Mouse (Mus musculus) heart, postnatal 14 days (tissue): ENCODE measurements at regions not wholly inside any gene's neighbourhood (a gene's known extent, or its start where the extent isn't known, plus 50 kb on each side); places are given as distances from the start of the nearest gene placed in this dataset.

Experiments
- DNase-seq, 2 experiments: peaks; one replicate each; pipeline ENCODE4 v3.0.0; 2021 to 2022
- intact Hi-C: fragments of 180-260 bp; cut with DNase I; formaldehyde crosslinking; loops from one replicate; pipeline ENCODE4 v1.15.1; 2025

- intact Hi-C loops: no loop called here
- no peak for DNase-seq
Measured at GRCm38 (mm10) chr9:79317411-79317810, 401.2 kb downstream of the Col12a1 start.

DNA sequence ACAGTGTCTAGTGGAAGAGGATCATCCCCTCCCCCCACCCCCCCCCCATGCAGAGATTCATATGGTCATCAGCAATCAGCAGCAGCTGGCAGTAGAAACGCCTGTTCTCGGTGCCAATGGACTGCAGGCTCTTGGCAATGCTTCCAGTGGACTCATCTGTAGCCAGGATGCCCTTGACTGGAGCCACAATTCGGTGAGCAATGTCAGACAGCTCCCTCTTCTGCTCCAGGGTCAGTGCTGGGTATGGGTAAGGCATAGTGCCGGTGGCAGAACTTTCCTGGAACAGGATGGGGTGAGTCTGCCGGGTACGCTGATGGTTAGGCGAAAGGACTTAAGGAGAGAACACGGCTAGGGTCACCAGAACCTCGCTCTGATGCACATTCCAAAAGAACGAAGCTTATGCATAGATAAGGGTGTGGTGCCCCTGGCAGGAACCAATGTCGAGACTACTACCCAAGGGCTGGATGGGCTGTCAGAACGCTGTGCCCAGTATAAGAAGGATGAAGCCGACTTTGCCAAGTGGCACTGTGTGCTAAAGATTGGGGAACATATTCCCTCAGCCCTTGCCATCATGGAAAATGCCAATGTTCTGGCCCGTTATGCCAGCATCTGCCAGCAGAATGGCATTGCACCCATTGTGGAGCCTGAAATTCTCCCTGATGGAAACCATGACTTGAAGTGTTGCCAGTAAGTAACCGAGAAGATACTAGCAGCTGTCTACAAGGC, 372.1 kb downstream of the Col12a1 start:
- intact Hi-C loops: no loop called here
- DNase-seq: peak; percentile 5 to 45

- intact Hi-C loops: no loop called here
Measured at GRCm38 (mm10) chr9:79392020-79392419, 326.6 kb downstream of the Col12a1 start.

DNA sequence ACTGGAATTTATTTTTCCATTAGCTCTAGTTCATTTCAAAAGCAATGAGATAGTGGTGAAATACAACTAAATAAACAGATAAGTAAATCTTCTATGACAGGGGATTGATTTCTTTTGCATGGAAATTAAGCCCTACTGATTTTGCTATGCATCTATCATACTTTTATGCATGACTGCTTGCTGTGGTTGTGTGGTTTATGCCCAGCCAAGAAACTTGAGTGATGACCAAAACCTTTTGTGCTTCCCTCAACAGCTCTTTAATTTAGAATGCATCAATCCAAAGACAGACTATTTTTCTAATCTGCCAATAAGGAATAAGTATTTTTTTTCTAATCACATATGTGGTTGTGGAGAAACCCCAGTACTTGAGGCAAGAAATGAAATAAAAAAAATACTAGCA, 303.6 kb downstream of the Col12a1 start:
- intact Hi-C loops: no loop called here
- no peak for DNase-seq

More at GRCm38 (mm10) chr9:79392020-79392419, 326.6 kb downstream of the Col12a1 start:
- no peak for DNase-seq

- intact Hi-C loops: no loop called here
- no peak for DNase-seq
Measured at GRCm38 (mm10) chr9:79430417-79430816, 288.2 kb downstream of the Col12a1 start.

DNA sequence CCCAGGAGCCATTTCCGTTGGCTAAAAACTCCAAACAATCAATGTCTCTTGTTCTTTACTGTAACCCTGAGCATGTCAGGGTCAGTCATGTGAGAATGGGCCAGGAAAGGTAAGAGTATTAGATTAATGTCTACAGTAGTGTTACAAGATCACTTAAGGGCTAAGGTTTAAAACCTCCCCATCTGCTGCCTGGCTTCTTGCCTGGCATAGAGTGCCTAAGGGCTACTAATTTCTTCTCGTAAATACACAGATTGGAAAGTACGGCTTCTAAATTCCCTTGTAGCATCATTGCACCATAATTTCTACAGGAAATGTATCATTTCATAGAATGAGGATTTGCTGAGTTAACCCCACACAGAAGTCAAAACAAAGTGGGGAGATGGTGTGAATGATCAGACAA, 281.0 kb downstream of the Col12a1 start:
- no peak for DNase-seq
- intact Hi-C loops: no loop called here

- intact Hi-C loops: no loop called here
- DNase-seq: no peak
Measured at GRCm38 (mm10) chr9:79439233-79439960, 279.2 kb downstream of the Col12a1 start.

DNA sequence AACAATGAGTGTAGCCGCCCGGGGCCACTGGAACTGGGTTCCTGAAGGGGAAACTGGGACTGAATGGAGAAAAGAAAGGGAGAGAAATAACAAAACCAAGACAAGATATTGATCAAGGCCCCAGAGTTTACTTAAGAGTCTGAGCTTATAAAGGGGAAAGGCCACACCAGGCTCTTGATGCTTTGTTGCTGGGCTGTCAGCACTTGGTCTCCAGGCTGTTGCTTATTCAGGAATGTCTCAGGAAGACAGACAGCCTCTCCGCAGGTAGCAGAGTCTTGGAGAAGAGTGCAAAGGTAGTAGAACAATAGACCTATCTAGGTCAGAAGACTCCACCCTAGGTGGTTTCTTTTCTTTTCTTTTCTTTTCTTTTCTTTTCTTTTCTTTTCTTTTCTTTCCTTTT, 263.4 kb downstream of the Col12a1 start:
- intact Hi-C loops: no loop called here

GRCm38 (mm10) chr9:79479118-79479517, 239.5 kb downstream of the Col12a1 start:
- intact Hi-C loops: no loop called here
- DNase-seq: no peak

More for the DNA sequence above, 263.4 kb downstream of the Col12a1 start:
- no peak for DNase-seq

DNA sequence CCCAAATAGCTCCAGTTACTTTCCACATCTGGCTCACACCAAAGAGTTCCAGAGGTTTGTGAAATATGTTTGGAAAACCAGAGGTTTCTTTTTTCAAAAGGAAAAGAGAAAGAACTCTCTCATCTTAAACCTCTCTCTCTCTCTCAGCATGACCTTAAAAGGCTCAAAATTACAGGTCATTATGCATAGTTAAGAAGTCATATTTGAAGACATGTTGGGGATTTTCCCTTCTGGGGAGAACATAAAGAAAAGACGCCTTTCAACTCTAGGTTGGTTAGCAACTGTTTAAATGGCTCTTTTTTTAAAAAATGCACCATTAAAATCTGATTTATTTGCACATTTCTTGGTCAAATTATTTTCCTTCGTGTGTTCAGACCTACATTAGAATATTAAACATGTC, 218.4 kb downstream of the Col12a1 start:
- intact Hi-C loops: no loop called here
- no peak for DNase-seq

GRCm38 (mm10) chr9:79502034-79502433, 216.6 kb downstream of the Col12a1 start:
- DNase-seq: no peak
- intact Hi-C loops: no loop called here

DNA sequence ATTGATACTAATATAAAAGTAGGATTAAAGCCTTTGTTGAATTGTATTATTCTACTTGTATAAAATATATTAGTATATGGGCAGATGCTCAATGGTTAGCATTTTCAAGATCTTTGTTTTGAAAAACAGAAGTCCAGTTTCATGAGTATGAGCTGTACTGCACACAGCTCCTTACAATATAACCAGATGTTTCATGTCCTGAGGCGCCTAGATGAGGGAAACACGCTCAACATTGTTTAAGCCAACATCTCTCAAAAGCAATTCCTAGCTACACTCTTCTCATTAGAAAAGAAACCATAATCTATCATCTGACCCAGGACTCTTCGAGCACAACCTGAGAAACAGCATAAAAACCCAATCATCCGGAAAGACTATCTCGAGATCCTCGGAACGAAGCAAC, 202.2 kb downstream of the Col12a1 start:
- intact Hi-C loops: no loop called here
- no peak for DNase-seq

DNA sequence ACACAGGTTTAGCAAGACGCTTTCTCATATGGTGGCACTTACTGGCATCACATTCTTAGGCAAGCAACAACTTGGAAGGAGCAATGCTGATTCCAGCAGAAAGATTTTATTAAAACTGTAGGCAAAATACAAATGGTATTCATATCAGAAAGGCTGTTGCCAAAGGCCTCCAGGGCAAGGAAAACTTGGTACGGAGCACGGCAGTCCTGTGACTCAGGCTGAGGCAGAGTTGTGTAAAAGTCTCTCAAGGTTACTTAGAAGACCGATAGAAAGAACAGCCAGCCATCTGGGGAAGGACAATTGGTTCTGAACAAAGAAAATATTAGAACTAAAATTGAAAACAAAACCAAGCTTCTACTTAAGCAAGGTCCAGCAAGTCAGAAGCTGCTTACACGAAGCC, 201.2 kb downstream of the Col12a1 start:
- no peak for DNase-seq
- intact Hi-C loops: no loop called here

DNA sequence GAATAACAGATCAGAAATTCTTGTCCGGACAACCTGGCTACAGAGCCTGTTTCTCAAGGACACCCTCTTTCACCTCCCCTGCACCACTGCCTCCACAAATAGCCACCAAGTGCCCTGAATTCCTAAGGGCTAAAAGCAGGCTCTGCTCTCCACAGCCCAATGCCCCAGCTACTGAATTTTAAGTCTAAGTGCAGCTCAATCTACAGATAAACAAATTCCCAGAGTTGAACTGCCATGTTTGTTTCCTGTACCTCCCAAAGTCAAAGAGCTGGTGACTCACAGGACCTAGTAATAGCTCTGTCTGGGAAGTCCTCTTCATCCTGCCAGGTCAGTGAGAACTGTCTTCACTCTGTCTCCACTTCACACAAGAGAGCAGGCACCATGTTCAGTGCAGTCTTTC, 200.0 kb downstream of the Col12a1 start:
- intact Hi-C loops: no loop called here
- peak in 1 of 2 experiments; percentile 21 for DNase-seq

GRCm38 (mm10) chr9:79520498-79520897, 198.1 kb downstream of the Col12a1 start:
- intact Hi-C loops: no loop called here
- no peak for DNase-seq

GRCm38 (mm10) chr9:79523054-79523453, 195.6 kb downstream of the Col12a1 start:
- peak in 1 of 2 experiments; percentile 15 for DNase-seq
- intact Hi-C loops: no loop called here

GRCm38 (mm10) chr9:79525000-79525399, 193.6 kb downstream of the Col12a1 start:
- no peak for DNase-seq
- intact Hi-C loops: no loop called here

DNA sequence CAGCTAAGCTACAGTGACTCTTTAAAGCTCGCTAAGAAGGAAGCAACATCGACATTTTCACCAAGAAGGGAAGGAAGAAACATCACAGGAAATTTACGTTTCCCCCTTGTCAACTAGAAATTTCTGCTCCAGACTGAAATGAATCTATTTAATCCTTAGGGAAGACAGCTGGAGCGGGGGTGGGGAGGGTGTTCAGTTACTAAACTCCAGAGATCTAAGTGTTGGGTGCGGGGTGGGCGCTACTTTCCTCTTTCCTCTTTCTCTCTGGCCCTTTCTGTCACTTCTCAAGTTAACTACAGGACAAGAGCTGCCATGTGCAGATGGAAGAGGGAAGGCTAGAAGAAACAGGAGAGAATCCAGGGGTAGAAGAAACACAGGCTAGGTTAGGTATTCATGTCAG, 192.2 kb downstream of the Col12a1 start:
- intact Hi-C loops: no loop called here
- DNase-seq: no peak

GRCm38 (mm10) chr9:79527331-79527730, 191.3 kb downstream of the Col12a1 start:
- no peak for DNase-seq
- intact Hi-C loops: no loop called here
